Mouse (Mus musculus): ENCODE data around the gene Klf2.

DNA sequence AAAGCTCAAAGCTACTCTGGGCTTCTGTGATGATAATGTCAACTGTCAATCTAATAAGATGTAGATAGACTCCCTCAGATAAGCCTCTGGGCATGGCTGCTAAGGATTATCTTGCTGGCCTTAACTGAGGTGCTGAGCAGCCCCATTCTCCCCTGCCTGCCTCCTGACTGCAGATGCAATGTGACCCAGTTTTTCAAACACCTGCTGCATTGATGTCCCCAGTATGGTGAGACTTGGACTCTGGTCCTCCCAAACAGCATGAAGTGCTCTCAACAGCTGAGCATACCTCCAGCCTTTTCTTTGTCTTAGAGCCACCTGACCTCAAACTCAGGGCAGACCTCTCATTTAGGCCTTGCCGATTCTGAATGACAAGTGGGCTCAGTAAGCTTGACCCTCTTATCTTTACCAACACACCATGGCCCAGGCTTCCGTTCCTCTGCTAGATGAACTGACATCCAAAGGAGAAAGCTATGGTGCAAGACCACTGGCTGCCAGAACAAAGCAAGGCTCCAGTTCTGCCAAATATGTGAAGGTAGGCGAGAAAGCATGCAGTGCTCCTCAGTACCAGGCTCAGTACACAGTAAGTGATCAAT lies 5.8 kb upstream of the Klf2 start:
- TF ChIP-seq CTCF (conservative IDR thresholded peaks at IDR 0.05; ENCODE audit: insufficient read depth, insufficient read length, low read depth, low read length) (no peak), POLR2A (IDR thresholded peaks at IDR 0.05; ENCODE audit: low read depth, low read length) (no peak)

Data from kidney, adult 2 months (tissue).